Mouse (Mus musculus): ENCODE data around the gene Cbwd1. TPM values are rescaled to one million over a fixed set of nuclear protein-coding genes. Genes with fewer than 3 reads are reported as not detected.

The Cbwd1 gene
- total RNA-seq, 2 experiments from 2014 or later: 13.6 to 15.2 TPM

DNA sequence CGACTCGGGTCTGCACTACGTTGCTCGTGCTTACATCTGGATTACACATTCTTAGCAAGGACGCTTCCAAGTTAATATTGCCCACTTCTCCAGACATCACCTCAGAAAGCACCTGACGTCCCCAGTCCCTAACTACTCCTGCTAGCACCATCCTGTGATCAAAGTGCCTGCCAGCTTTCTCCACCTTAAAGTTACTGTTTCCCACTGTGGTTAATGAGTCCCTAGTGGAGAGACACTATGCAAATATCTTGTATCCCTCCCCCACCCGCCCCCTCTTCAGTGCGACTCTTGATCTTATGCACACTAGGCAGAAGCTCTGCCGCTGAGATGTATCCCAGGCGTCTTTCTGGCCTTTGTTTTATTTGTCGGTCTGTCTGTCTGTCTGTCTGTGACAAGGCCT is 16.6 kb upstream of the Cbwd1 start:
- no peak for DNase-seq

DNA sequence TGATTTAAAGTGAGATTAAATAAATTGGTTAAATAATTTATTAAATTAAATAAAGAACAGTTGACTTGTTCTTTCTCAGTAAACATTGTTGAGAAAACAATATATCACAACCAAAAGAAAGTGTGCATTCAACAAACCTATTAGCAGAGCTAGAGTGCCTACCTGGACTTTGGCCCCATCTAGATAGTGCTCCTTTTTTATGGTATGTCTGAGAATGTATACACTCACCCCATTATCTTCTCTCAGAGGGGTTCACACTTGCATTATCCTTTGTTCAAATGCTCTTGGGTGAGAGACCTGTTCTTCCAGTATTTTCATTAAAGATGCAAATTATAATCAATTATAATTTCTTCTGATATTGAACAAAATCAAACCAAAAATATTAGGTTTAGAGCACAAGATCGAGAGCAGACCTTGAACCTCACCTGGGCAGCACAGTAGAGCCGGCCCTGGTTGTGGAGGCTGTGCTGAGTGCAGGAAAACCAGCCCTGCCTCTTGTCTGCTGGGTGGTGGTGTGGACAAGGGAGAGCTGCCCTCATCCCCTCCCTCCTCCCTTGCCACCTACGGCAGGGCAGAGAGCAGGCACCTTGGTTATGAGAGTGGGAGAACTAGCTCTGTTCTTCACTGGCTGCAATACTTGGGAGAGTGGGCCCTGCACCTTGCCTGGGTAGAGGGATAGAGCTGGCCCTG is 11.4 kb upstream of the Cbwd1 start:
- no peak for DNase-seq

DNA sequence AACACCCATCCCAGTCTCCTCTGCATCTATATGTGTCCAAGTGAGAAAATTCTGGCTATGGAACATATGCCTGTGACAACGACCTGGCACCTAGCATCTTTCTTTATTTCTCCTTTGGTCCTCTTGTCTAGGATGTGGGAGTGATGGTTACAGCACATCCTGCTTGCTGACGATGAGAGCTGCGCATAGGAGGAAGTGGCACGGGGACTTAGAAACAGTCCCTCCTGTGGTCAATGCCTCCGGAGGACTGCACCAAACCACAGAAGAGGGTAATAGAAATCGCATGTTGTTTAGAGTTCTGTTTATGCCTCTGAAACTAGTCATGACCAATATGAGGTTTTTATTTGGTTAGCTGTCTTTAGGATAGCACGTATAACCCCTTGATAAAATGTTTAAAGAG is 9.9 kb upstream of the Cbwd1 start:
- no peak for DNase-seq

DNA sequence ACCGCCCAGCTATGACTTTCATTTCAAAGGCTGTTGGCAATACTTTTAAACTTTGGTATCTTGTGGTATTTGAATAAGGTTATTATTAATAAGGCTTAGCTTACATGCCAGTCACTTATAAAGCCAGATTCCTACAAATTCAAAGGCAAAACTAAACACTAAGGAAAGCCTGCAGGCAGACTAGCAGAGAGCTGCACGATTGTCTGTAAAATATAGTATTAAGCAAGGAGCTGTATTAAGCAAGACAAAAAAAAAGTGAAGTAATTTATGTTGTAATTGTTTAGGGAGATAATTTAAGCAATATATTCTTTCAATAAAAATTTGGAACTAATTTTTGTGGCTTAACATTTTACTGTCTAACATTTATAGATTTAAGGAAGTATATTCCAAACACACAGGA is 5.5 kb upstream of the Cbwd1 start:
- no peak for DNase-seq

DNA sequence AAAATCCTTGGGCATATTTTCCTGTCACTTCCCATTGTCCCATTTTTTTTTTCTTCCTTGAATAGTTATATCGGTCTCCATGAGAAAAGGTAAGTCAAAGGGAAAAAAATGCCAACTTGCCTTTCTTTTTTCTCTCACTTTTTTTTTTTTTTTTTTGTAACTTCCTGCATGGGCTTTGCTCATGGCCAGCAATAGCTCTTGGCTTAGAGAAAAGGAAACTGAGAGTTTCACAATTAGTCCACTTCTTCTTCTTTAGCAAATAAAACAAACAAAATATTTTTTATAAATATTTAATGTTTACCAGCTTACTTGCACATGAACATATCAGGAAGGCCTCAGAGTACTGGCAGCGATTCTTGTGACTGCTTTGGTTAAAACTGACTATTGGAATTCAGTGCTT is 4.8 kb upstream of the Cbwd1 start:
- no peak for DNase-seq

DNA sequence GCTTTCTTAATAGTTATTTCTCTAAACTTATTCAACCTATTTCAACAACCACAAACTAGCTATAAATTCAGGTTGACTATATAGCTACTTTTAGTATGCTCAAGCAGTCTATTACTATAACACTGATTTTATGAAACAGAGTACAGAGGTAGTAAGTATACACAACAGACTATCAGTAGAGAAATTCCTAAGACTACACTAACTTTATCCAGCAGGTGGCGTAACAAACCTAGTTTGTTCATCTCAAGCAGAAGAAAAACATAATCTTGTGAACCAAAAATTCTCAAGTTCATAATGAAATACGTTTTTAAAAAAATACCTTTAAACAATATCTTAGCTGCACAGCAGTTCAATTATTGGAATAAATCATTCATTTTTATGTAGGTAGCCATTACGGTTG is 2.9 kb downstream of the Cbwd1 start:
- no peak for DNase-seq

DNA sequence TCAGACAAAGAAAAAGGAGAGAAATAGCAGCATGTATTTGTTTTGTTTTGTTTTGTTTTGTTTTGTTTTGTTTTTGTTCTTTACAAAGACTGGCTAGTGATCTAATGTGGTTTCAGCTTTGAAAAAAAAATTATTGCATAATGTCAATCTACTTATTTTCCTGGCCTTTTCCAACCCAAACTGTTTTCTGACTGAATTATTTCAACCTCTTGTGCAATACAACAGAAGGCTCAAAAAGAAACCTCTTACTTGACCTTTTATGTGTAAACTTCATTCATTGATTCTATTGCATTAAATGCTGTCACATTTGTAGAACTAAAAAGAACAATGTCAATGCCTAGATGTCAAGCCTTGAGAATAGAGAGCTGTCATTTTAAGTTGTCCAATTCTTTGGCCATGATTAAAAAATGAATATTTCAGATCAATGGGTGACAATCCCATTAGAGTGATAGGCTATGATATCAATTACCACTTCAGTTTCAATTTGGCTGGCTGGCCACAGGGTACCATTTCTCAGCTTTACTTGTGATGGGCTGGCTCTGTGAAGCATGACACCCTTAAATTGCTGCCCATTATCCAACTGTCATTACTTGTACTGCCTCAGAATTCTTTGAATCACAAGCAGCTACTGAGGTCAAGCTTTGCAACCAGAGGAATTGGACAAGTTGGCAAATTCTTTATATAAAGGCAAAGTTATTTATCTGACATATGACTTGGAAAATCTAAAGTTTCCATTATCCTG is 15.7 kb downstream of the Cbwd1 start:
- DNase-seq: no peak

DNA sequence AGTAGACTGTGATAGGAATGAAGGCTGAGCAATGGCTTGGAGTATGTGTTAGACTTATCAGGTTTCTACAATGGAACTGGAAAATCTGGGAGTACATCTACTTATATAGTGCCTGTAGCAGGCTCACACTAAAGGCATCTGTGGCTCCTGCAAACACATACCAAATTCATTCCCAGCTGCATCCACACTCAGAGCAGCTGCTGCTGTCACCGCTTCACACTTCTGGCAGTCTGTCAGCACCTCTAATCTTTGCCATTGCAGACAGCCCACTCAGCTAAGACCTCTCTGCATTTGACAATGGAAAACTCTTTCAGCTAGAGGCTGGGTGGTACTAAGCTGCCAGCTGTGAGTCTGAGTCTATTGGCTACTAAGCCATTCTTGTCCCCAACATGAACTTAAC is 24.3 kb downstream of the Cbwd1 start:
- no peak for DNase-seq

DNA sequence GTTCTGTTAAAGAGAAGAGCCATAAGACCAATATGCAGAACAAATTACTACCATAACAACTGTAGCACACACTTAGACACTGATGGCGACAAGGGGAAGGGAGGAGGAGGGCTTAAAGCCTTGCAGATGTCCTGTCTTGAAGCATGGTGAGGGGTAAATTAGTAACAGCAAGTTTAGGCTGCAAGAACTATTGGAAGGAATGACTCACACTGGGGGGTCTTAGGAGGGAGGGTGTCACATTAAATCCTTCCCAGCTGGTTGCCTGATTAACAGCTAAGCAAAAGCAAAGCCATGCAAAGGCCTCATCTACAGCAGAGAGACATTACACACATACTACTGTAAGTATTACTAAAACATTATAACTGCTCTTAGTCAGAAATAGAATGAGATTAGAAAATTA is 32.4 kb downstream of the Cbwd1 start:
- DNase-seq: no peak

DNA sequence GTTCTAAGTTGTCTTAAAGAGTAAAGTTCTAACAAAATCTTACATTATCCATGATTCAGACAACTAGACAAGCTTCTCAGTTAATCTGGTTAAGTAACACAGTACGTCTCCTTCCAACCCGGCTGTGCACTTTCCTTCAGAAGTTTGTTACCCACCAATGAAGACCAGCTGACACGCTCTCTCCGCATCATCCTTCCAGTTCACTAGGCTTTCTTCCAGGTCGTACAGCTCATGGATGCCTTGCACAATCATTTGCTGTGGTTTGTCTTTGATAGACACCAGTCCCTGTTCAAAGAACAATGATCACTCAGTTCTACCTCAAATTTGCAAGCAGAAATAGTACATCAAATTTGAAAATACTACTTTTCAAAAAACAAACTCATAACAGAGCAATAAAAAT is 40.5 kb downstream of the Cbwd1 start:
- no peak for DNase-seq

DNA sequence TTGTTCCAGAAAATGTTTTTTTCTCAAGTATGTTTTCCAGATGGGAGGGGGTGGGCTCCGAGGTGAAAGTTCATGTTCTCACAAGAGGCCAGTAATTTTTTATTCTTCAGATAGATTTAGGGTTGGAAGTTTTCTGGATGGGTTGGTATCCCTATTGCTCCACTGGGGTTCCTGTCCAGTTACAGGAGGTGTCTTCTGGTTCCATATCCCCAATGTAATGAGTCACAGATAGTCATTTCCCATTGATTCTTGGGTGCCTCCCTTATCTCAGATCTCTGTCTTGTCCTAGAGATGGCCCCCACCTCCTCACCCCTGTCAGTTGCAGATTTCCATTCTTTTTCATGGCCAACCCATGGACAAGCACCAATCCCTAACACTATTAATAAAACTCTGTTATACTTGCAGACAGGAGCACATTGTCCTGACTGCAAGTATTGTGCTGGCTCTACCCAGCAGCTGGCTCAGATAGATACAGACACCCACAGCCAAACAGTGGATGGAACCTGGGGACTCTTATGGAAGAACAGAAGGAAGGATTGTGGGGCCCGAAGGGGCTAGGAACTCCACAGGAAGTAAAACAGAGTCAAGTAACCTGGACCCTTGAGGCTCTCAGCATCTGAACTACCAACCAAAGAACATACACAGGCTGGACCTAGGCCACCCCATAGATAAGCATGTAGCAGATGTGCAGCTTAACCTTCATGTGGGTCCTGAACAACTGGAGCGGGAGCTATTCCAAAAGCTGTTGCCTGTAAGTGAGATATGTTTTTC is 52.8 kb downstream of the Cbwd1 start:
- DNase-seq: no peak

DNA sequence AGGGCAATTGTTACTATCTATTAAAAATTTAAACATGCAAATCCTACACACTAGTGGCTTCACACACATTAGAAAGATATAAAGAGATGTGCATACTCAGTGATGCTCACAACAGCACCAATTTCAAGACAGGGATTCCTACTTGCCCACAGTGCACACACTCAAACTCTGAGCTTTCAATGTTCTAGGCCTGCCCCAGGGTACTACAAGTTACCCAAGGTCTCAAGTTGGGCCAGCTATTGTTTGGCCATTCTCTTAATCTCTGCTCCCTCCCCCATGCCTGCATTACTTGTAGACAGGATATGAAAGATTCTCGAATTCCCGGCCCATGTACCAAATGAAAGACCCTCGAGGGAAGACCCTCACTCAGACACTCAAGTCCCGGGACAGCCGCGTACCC is 53.8 kb downstream of the Cbwd1 start:
- no peak for DNase-seq

DNA sequence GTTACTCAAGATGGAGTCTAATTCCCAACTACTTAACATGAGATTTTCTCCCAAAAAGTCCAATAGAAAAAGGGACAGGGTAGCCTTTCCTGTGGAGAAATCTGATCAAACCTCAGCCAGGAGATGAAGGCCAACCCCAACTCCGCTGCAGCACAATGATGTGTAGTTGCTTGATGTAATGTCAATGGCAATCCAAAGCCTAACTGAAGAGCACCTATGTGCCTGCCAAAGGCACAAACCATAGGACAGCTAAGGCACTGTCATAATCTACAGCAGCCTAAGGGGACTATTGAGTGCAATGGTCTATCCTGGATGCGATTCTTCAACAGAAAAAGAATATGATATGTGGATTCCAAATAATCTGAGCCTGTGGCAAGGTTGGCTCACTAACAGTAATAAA is 58.6 kb downstream of the Cbwd1 start:
- no peak for DNase-seq

DNA sequence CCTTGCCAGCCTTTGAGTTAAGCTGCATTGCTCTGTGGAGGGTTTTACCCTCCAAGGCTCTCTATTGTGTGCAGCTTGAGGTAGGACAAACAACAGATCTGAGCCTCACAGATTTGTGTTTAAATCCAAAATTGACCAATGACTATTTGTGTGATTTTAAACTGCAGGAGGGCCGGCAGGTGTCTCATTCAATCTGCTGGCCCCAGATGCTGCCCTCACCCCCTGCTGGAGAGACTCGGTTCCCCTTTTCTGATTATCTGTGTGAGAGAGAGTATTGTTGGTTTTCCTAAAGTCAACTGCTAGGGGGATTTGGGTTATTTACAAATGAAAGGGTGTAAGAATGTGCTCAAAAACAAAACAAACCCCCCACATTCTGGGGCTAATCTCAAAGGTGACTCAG is 59.2 kb downstream of the Cbwd1 start:
- no peak for DNase-seq

DNA sequence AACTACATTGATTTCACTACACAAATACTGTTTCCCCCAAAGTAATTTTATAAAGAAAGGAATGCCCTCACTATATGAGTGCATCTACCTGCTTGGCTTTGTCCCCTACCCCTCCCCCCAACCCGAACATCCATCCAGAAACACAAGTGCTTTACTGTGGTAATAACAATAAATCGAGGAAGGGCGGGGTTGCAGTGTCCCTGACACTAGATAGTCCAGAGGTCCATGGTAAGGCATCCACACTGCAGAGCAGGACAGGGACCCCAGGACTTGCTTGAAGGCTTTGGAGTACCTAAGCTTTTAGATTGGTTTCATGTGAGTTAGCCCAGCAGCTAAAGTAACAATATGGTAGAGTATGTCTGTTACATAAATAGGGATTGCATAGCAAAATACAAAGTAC is 59.7 kb downstream of the Cbwd1 start:
- DNase-seq: no peak

DNA sequence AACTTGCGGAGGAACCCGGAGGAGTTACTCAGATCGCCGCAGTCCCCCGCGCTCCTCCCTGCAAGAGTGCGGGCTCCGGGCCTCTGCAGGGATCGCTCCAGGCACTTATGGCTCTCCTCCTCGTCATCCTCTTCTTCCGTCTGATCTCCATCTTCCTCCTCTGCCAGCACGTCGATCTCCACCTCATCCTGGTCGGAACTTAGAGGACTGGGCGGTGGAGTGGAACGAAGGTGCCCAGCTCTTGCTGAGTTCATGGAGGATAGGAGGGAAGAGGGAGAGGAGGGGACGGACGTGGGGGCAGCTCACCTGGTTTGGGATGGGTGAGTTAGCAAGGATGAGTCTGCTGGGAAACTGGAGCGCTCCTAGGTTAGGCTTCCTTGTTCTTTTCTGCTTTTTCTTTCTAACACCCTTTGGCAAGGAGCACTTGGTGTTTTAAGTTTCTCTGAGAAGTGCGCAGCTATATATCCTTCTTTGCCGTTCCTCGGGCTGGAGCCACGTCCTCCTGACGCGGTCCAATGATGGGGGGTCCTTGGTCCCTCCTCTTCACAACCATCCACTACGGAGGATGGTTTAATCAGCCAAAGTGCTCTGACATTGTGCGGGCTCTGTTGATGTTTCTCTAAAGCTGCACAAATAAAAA is 60.7 kb downstream of the Cbwd1 start, which contains the start of gene Foxd4:
Gene Foxd4 (minus strand): TSS at position 617 of the 640 bp plus-strand sequence.
- no peak for DNase-seq

DNA sequence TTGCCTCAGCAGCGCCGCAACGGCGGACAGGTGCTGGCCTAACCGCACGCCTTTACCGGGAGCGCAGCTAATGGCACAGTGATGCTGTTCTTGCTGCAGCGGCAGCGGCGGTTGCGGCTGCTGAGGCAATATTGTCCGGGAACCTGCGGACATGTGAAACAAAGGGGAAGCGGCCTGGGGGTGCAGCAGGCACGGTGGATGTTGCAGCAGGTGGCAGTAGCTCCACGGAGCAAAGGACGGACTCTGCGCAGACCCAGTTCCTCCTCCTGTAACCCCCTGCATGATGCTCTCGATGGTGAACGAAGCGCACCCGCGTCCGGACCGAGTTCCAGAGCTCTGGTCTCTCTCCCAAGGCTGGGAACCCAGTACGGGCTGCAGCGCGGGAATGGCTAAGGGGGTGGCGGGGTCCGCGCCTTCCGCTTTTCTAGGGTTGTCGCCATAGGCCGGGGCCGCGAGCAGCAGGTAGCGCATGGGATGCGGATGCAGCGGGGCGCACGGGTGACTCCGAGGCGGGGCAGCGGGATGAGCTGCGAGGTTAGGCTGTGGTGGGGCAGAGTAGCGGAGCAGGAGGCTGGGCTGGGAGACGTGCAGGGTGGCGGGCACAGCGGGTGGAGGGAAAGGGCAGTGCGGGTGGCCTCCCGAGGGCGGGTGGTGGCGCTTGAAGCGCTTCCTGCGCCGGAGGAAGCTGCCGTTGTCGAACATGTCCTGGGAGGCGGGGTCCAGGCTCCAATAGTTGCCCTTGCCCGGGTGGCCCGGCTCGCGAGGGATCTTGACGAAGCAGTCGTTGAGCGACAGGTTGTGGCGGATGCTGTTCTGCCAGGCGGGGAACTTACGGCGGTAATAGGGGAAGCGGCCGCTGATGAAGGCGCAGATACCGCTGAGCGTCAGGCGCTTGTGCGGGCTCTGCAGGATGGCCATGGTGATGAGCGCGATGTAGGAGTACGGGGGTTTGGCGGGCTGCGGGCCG is 61.5 kb downstream of the Cbwd1 start:
- no peak for DNase-seq

DNA sequence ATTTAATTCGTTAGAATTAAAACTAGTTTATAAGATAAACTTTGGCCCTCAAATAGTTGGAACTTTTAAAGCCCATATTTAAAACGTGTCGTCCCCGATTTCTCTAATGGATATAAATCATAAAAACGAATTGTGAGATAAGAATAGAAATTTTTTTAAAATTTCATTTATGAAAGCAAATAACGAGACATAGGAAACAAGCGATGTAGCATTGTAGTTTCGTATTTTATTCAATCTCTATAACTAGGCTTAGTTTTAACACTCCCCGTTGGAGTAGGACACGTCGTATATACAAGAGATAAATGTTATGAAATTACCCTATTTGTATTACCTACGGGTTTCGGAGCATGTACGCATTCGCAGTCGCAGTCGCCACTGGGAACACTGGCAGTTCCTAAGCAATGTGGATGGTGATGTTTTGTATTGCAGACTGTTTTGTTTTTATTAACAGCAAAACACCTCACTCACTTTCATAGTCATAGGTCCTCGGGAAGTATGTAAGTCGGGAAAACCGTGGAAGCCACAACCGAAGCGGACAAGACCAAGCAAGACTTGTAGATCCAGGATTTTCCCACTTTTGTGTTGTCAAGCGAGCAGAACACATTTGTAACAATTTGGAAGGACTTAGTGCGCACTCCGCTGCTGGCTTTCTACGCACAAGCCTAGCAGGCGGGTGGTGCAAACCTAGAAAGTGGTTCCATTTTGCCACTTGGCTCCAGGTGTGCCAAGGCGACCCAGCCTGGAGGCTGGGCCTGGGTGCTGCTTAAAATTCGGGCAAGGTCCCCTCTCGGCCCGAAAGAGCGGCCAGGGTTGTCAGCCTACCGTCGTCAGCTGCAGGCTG is 62.5 kb downstream of the Cbwd1 start:
- no peak for DNase-seq

DNA sequence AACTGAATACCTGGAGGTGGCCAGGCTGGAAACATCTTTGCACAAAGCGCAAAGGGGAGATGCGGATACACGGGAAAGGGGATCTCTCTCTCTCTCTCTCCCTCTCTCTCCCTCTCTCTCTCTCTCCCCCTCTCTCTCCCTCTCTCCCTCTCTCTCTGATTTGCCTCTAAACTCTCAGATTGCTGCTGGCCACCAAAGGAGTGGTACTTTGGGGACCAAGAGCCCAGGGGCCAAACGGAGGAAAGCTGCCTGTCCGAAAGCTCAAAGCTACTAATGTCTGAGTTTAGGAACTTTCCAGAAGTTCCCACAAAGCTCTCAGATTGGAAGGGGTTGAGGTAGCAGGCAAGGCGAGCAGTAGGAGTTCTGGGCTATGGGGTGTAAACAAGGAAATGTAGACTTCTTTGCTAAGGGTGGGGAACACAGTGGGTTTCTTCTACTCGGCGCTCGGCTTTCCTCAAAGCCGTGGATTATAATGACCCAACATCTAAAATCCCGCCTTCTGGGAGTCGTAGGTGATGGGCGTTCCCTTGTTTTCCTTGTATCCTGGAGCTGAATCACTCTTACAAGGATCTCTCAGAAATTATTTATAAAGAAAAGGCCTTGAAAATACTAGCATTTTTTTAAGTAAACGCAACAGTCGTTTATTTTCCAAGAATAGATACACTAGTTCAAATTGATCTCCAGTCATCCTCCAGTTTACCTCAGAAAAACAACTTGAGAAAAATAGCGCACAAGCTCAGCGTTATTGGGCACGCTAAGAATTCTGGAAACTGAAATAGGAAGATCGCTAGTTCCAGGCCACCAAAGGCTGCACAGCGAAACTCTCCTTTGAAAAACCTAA is 63.3 kb downstream of the Cbwd1 start:
- no peak for DNase-seq

All from gastrocnemius, postnatal 25 days (tissue).